Mouse (Mus musculus) heart, postnatal 25 days (tissue): Measurements from ENCODE around the gene Sema4d. TPM values are rescaled to one million over a fixed set of nuclear protein-coding genes. Genes with fewer than 3 reads are reported as not detected.

Source experiments
- DNase-seq: peaks from one replicate; pipeline ENCODE4 v3.0.0; 2022; ENCODE audit warnings: low spot score
- intact Hi-C: fragments of 180-260 bp; cut with DNase I; formaldehyde crosslinking; loops from one replicate; pipeline ENCODE4 v1.15.1; 2025
- total RNA-seq, 2 experiments: library from RNA; stranded (reverse); gene quantifications; 2 replicates each; pipeline ENCODE4 v1.2.3; 2021

Sema4d gene
- total RNA-seq, 2 experiments from 2014 or later = 61.6 to 70.0 TPM

GRCm38 (mm10) chr13:51759256-51759987 lies 34.1 kb downstream of the Sema4d start:
- intact Hi-C loops = no loop called here
- no peak for DNase-seq

- intact Hi-C loops = no loop called here
- DNase-seq = no peak
Measured at GRCm38 (mm10) chr13:51758428-51758827, 35.1 kb downstream of the Sema4d start.

GRCm38 (mm10) chr13:51757099-51757498 lies 36.4 kb downstream of the Sema4d start:
- no peak for DNase-seq
- intact Hi-C loops = no loop called here

GRCm38 (mm10) chr13:51756563-51756962 lies 37.0 kb downstream of the Sema4d start:
- intact Hi-C loops = no loop called here
- no peak for DNase-seq

GRCm38 (mm10) chr13:51756019-51756418 lies 37.5 kb downstream of the Sema4d start:
- intact Hi-C loops = no loop called here
- DNase-seq = no peak

- no peak for DNase-seq
- intact Hi-C loops = no loop called here
Measured at GRCm38 (mm10) chr13:51755584-51755983, 38.0 kb downstream of the Sema4d start.

- intact Hi-C loops = no loop called here
- DNase-seq = no peak
Measured at GRCm38 (mm10) chr13:51754559-51755126, 38.9 kb downstream of the Sema4d start.

- intact Hi-C loops = no loop called here
- DNase-seq = no peak
Measured at GRCm38 (mm10) chr13:51753802-51754444, 39.6 kb downstream of the Sema4d start.

GRCm38 (mm10) chr13:51753168-51753465 lies 40.4 kb downstream of the Sema4d start:
- DNase-seq = no peak
- intact Hi-C loops = no loop called here

GRCm38 (mm10) chr13:51752346-51753167 lies 41.0 kb downstream of the Sema4d start:
- intact Hi-C loops = no loop called here
- no peak for DNase-seq

- intact Hi-C loops = no loop called here
Measured at GRCm38 (mm10) chr13:51749578-51750345, 43.8 kb downstream of the Sema4d start.

GRCm38 (mm10) chr13:51748009-51748552 lies 45.5 kb downstream of the Sema4d start:
- intact Hi-C loops = no loop called here
- DNase-seq = peak; percentile 26

More at GRCm38 (mm10) chr13:51749578-51750345, 43.8 kb downstream of the Sema4d start:
- no peak for DNase-seq

GRCm38 (mm10) chr13:51747069-51747468 lies 46.5 kb downstream of the Sema4d start:
- no peak for DNase-seq
- intact Hi-C loops = no loop called here

GRCm38 (mm10) chr13:51745862-51746261 lies 47.7 kb downstream of the Sema4d start:
- no peak for DNase-seq
- intact Hi-C loops = no loop called here

- intact Hi-C loops = no loop called here
- DNase-seq = no peak
Measured at GRCm38 (mm10) chr13:51743855-51744254, 49.7 kb downstream of the Sema4d start.

- intact Hi-C loops = no loop called here
- no peak for DNase-seq
Measured at GRCm38 (mm10) chr13:51742551-51743052, 50.9 kb downstream of the Sema4d start.

GRCm38 (mm10) chr13:51740776-51741175 lies 52.8 kb downstream of the Sema4d start:
- intact Hi-C loops = no loop called here
- no peak for DNase-seq

- DNase-seq = no peak
- intact Hi-C loops = no loop called here
Measured at GRCm38 (mm10) chr13:51739713-51740112, 53.8 kb downstream of the Sema4d start.

- intact Hi-C loops = no loop called here
- no peak for DNase-seq
Measured at GRCm38 (mm10) chr13:51738531-51739117, 54.9 kb downstream of the Sema4d start.
